Comparison of ENCODE assay signal across 11 mouse cellular contexts in genomic region chr19:29944935-29945334, GRCm38 (mm10). TPM values are rescaled to one million over a fixed set of nuclear protein-coding genes. Genes with fewer than 3 reads are reported as not detected.
"Had no signal": no experiment of that assay in that cellular context is flagged by ENCODE, and none has a peak within 500 bp of the region (broad histone marks: within the 10 kb centered on the region; RNA-seq: fewer than 3 reads in every experiment).

No protein-coding gene starts in this region.

RNA-seq across cellular contexts. Expression of gene Il33, which starts 20.0 kb away (rescaled TPM):
- total RNA-seq: neutrophil, adult 5-6 weeks had no signal

RNA-seq across cellular contexts. Expression of gene Trpd52l3, which starts 58.7 kb away (rescaled TPM):
- total RNA-seq: neutrophil, adult 5-6 weeks had no signal
- polyA plus RNA-seq: neural tube, embryonic 13.5 days; neural tube, embryonic 14.5 days; neural tube, embryonic 15.5 days; spleen, adult 2 months; stomach, embryonic 14.5 days; stomach, embryonic 15.5 days; stomach, embryonic 16.5 days; stomach, postnatal 0 days; thymus, postnatal 0 days; urinary bladder, adult 2 months had no signal
